Mouse (Mus musculus) brown adipose tissue, adult 24 weeks (tissue): ENCODE measurements around the gene Tns3. TPM values are rescaled to one million over a fixed set of nuclear protein-coding genes. Genes with fewer than 3 reads are reported as not detected.

Experiments used
- H3K27ac ChIP-seq: fragments of 200-500 bp; replicated peaks from 2 replicates; pipeline ENCODE4 v1.5.1; 2012; ENCODE audit warnings: low read depth, mild to moderate bottlenecking, low read length
- H3K4me1 ChIP-seq: fragments of 200-500 bp; 2 replicates; pipeline ENCODE4 v1.6.1; 2012; ENCODE audit warnings: low read length, mixed read lengths; ENCODE audit not compliant: control insufficient read depth, insufficient read depth, insufficient read length
- H3K4me3 ChIP-seq: fragments of 200-500 bp; 2 replicates; pipeline ENCODE4 v1.5.1; 2012; ENCODE audit warnings: low read depth, mild to moderate bottlenecking, low read length, moderate library complexity; ENCODE audit not compliant: insufficient read depth
- polyA plus RNA-seq: library from polyadenylated mRNA; stranded (reverse); fragments of >200 nt; gene quantifications from 2 replicates; pipeline ENCODE4 v1.2.4, GENCODE M21; 2012; ENCODE audit not compliant: missing spikeins, insufficient read depth, insufficient read length

Tns3 gene
- polyA plus RNA-seq, 1 experiment = 3.0 TPM

- Histone ChIP-seq H3K4me1 (no peaks in the 10 kb centered on the region; the same call in 1 of the 2 replicates), H3K4me3 (no peak overlapping the region), H3K27ac (no peak overlapping the region)
These were observed 201.4 kb downstream of the Tns3 start for GRCm38 (mm10) chr11:8462827-8463405.

GRCm38 (mm10) chr11:8460835-8461234, 203.5 kb downstream of the Tns3 start:
- no peak overlapping the region for H3K4me3 ChIP-seq
- no peak overlapping the region for H3K27ac ChIP-seq
- no peaks in the 10 kb centered on the region; the same call in 1 of the 2 replicates for H3K4me1 ChIP-seq

GRCm38 (mm10) chr11:8457951-8458350, 206.4 kb downstream of the Tns3 start:
- no peak overlapping the region for H3K4me3 ChIP-seq
- H3K4me1 ChIP-seq = no peaks in the 10 kb centered on the region

GRCm38 (mm10) chr11:8456586-8457285, 207.6 kb downstream of the Tns3 start:
- H3K4me3 ChIP-seq = no peak overlapping the region
- no peaks in the 10 kb centered on the region for H3K4me1 ChIP-seq
- H3K27ac ChIP-seq = no peak overlapping the region

More at GRCm38 (mm10) chr11:8457951-8458350, 206.4 kb downstream of the Tns3 start:
- no peak overlapping the region for H3K27ac ChIP-seq

- Histone ChIP-seq H3K27ac (no peak overlapping the region), H3K4me3 (no peak overlapping the region), H3K4me1 (no peaks in the 10 kb centered on the region)
These were observed 208.7 kb downstream of the Tns3 start for GRCm38 (mm10) chr11:8455650-8456049.

- H3K4me3 ChIP-seq = no peak overlapping the region
- no peak overlapping the region for H3K27ac ChIP-seq
- H3K4me1 ChIP-seq = no peaks in the 10 kb centered on the region
These were observed 211.1 kb downstream of the Tns3 start for GRCm38 (mm10) chr11:8453252-8453651.

GRCm38 (mm10) chr11:8451597-8452201, 212.6 kb downstream of the Tns3 start:
- no peak overlapping the region for H3K4me3 ChIP-seq
- H3K4me1 ChIP-seq = no peaks in the 10 kb centered on the region
- H3K27ac ChIP-seq = no peak overlapping the region

- Histone ChIP-seq H3K4me1 (0 out of 2 replicates have a peak, but pooled peaks cover 2% of the 10 kb centered on the region), H3K27ac (no peak overlapping the region), H3K4me3 (no peak overlapping the region)
These were observed 213.8 kb downstream of the Tns3 start for GRCm38 (mm10) chr11:8450540-8450939.

- 0 out of 2 replicates have a peak, but pooled peaks cover 4% of the 10 kb centered on the region for H3K4me1 ChIP-seq
- H3K27ac ChIP-seq = 0 out of 2 replicates have a peak overlapping the region, but pooled peaks have one; percentile 20
- no peak overlapping the region for H3K4me3 ChIP-seq
These were observed 218.4 kb downstream of the Tns3 start for GRCm38 (mm10) chr11:8445915-8446356.

- Histone ChIP-seq H3K4me1 (0 out of 2 replicates have a peak, but pooled peaks cover 4% of the 10 kb centered on the region), H3K4me3 (no peak overlapping the region), H3K27ac (no peak overlapping the region)
These were observed 219.4 kb downstream of the Tns3 start for GRCm38 (mm10) chr11:8444759-8445422.

- Histone ChIP-seq H3K4me3 (0 out of 2 replicates have a peak overlapping the region, but pooled peaks have one; percentile 10), H3K4me1 (0 out of 2 replicates have a peak, but pooled peaks cover 4% of the 10 kb centered on the region), H3K27ac (peak overlapping the region; percentile 52)
These were observed 220.6 kb downstream of the Tns3 start for GRCm38 (mm10) chr11:8443539-8444292.

GRCm38 (mm10) chr11:8440706-8441105, 223.6 kb downstream of the Tns3 start:
- Histone ChIP-seq H3K4me3 (no peak overlapping the region), H3K27ac (no peak overlapping the region), H3K4me1 (0 out of 2 replicates have a peak, but pooled peaks cover 2% of the 10 kb centered on the region)

- Histone ChIP-seq H3K4me1 (0 out of 2 replicates have a peak, but pooled peaks cover 2% of the 10 kb centered on the region), H3K27ac (no peak overlapping the region), H3K4me3 (no peak overlapping the region)
These were observed 224.1 kb downstream of the Tns3 start for GRCm38 (mm10) chr11:8440221-8440620.

GRCm38 (mm10) chr11:8439035-8439434, 225.3 kb downstream of the Tns3 start:
- H3K4me3 ChIP-seq = no peak overlapping the region
- H3K27ac ChIP-seq = no peak overlapping the region
- H3K4me1 ChIP-seq = 0 out of 2 replicates have a peak, but pooled peaks cover 2% of the 10 kb centered on the region
